Mouse (Mus musculus): Measurements from ENCODE around the gene Pds5b. TPM values are rescaled to one million over a fixed set of nuclear protein-coding genes. Genes with fewer than 3 reads are reported as not detected.

Pds5b gene
- polyA plus RNA-seq, 1 experiment from 2014 or later = 28.5 TPM

DNA sequence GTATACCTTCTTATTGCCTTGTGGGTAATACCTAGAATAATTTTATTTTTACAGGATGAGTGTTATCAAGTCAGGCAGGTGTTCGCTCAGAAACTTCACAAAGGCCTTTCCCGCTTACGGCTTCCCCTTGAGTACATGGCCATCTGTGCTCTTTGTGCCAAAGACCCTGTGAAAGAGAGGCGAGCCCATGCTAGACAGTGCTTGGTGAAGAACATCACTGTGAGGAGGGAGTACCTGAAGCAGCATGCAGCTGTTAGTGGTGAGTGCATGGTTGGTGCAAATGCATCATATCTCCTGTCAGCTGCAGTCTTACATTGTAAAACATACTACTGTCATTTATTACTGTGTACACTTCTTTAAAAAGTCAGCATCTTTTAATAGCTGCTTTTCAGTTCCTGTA lies 114.7 kb downstream of the Pds5b start:
- Histone ChIP-seq H3K9me3 (replicated peaks; ENCODE audit: control insufficient read depth, low read length) (no peaks in the 10 kb centered on the region), H3K36me3 (ENCODE audit: control insufficient read depth, insufficient read depth, low read length) (peaks cover 17% of the 10 kb centered on the region), H3K9ac (ENCODE audit: low read depth, low read length) (no peak overlapping the region), H3K27me3 (ENCODE audit: control insufficient read depth, insufficient read depth, low read length) (no peaks in the 10 kb centered on the region), H3K27ac (ENCODE audit: low read depth, low read length) (no peak overlapping the region), H3K4me3 (ENCODE audit: low read depth, low read length) (no peak overlapping the region), H3K4me1 (ENCODE audit: control insufficient read depth, insufficient read depth, low read length) (no peaks in the 10 kb centered on the region), H3K4me2 (no peak overlapping the region)
- no peak for ATAC-seq (replicated peaks; ENCODE audit: insufficient number of reproducible peaks, low FRiP score, low TSS enrichment)
- WGBS (ENCODE audit: insufficient replicate concordance) = 92% methylated on average over 4 of the region's 4 CpGs

DNA sequence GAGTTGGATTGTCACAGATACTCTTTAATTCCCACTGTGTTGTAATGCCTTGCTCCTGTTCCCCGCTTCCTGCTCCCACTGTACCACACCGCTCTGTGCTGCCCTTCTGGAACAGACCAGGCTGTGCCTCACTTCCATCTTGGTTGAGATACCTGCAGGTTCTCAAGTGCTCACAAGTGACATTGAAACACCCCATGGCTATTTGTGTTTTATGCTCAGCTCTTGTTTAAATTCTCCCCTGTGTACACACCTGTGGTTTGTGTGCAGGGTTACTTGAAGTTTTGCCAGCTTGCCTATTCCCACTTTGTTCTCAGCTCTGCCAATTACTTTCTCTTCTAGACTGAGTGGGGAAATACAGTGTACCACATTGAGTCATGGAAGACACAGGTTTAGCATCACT lies 115.5 kb downstream of the Pds5b start:
- Histone ChIP-seq H3K27ac (ENCODE audit: low read depth, low read length) (no peak overlapping the region), H3K4me2 (no peak overlapping the region), H3K36me3 (ENCODE audit: control insufficient read depth, insufficient read depth, low read length) (peaks cover 17% of the 10 kb centered on the region), H3K27me3 (ENCODE audit: control insufficient read depth, insufficient read depth, low read length) (no peaks in the 10 kb centered on the region), H3K9me3 (replicated peaks; ENCODE audit: control insufficient read depth, low read length) (no peaks in the 10 kb centered on the region), H3K9ac (ENCODE audit: low read depth, low read length) (no peak overlapping the region), H3K4me1 (ENCODE audit: control insufficient read depth, insufficient read depth, low read length) (no peaks in the 10 kb centered on the region), H3K4me3 (ENCODE audit: low read depth, low read length) (no peak overlapping the region)
- 100% methylated on average over 2 of the region's 2 CpGs for WGBS (ENCODE audit: insufficient replicate concordance)
- ATAC-seq (replicated peaks; ENCODE audit: insufficient number of reproducible peaks, low FRiP score, low TSS enrichment) = no peak

DNA sequence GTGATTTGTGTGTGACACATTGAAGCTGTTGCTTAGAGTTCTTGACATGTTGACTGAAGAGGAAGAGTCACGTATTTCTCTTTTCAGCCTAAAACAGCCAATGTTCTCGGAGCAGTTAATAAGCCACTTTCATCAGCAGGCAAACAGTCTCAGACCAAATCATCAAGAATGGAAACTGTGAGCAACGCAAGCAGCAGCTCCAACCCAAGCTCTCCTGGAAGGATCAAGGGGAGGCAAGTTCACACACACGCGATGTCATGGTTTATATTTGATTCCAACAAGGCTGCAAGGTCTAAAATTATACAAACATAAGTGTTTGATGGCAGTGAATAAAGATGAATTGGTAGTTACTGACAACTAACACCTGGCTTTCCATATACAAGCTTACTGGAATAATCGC lies 120.6 kb downstream of the Pds5b start:
- Histone ChIP-seq H3K4me1 (ENCODE audit: control insufficient read depth, insufficient read depth, low read length) (no peaks in the 10 kb centered on the region), H3K9ac (ENCODE audit: low read depth, low read length) (no peak overlapping the region), H3K36me3 (ENCODE audit: control insufficient read depth, insufficient read depth, low read length) (peaks cover 28% of the 10 kb centered on the region), H3K4me3 (ENCODE audit: low read depth, low read length) (no peak overlapping the region), H3K4me2 (no peak overlapping the region), H3K9me3 (replicated peaks; ENCODE audit: control insufficient read depth, low read length) (no peaks in the 10 kb centered on the region), H3K27me3 (ENCODE audit: control insufficient read depth, insufficient read depth, low read length) (no peaks in the 10 kb centered on the region), H3K27ac (ENCODE audit: low read depth, low read length) (no peak overlapping the region)
- ATAC-seq (replicated peaks; ENCODE audit: insufficient number of reproducible peaks, low FRiP score, low TSS enrichment) = no peak
- 91% methylated on average over 6 of the region's 6 CpGs for WGBS (ENCODE audit: insufficient replicate concordance)

DNA sequence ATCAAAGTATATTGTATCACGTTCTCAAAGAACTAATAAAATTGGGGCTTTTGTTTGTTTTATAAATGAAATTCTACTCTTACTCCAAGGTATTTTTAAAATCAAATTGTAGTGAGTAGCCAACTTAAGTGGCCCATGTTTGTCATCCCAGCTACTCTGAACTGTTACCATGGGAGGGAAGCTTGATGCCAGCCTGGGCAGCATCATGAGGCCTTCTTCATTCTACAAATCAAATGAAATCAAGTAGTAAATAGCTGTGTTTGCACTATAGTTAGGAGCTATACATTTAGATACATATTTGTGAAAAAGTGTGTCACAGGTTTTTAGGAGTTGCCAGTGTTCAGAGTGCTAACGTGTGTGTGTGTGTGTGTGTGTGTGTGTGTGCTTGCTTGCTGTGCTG lies 126.5 kb downstream of the Pds5b start:
- 85% methylated on average over 2 of the region's 2 CpGs for WGBS (ENCODE audit: insufficient replicate concordance)
- H3K4me2 ChIP-seq = no peak overlapping the region
- no peak for ATAC-seq (replicated peaks; ENCODE audit: insufficient number of reproducible peaks, low FRiP score, low TSS enrichment)
- no peak overlapping the region for H3K9ac ChIP-seq (ENCODE audit: low read depth, low read length)
- no peak overlapping the region for H3K27ac ChIP-seq (ENCODE audit: low read depth, low read length)
- no peaks in the 10 kb centered on the region for H3K27me3 ChIP-seq (ENCODE audit: control insufficient read depth, insufficient read depth, low read length)
- H3K9me3 ChIP-seq (replicated peaks; ENCODE audit: control insufficient read depth, low read length) = no peaks in the 10 kb centered on the region
- no peaks in the 10 kb centered on the region for H3K4me1 ChIP-seq (ENCODE audit: control insufficient read depth, insufficient read depth, low read length)
- H3K36me3 ChIP-seq (ENCODE audit: control insufficient read depth, insufficient read depth, low read length) = peaks cover 26% of the 10 kb centered on the region
- no peak overlapping the region for H3K4me3 ChIP-seq (ENCODE audit: low read depth, low read length)

DNA sequence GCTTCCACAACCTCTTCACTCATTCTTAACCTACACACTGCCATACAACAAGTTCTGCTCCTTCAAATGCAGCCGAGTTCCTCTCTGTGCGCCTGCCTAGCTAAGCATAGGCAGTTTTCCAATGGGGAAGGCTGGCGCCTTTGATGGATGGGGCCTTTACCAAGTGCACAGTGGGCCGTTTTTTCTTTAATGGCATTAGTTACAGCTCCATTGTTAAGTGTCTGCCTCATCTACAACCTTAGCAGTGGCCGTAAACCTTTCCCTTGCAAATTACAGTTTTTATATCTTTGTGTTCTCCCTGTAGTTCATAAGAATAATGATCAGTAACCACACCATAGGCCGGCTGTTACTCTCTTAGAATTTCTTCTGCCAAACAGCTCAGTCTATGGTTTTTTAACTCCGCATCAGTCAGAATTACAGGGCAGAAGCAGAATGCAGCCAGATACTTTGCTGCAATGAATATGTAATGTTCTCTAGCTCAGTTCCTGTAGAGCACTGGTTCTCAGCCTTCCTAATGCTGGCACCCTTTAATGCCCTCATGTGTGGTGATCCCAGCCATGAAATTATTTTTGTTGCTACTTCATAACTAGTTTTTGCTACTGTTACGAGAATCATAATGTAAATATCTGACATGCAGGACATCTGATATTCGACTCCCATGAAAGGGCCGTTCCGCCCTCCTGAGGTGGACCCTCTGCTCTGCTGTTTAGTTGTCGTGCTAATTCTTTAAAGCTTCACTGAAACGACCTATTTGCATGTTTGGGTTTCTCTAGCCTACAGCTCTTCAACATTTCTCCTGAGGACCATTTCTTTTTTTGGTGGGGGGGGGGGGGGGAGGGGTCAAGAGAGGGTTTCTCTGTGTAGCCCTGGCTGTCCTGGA lies 140.8 kb downstream of the Pds5b start:
- H3K9ac ChIP-seq (ENCODE audit: low read depth, low read length) = no peak overlapping the region
- no peak for ATAC-seq (replicated peaks; ENCODE audit: insufficient number of reproducible peaks, low FRiP score, low TSS enrichment)
- no peak overlapping the region for H3K4me2 ChIP-seq
- no peaks in the 10 kb centered on the region for H3K4me1 ChIP-seq (ENCODE audit: control insufficient read depth, insufficient read depth, low read length)
- H3K9me3 ChIP-seq (replicated peaks; ENCODE audit: control insufficient read depth, low read length) = no peaks in the 10 kb centered on the region
- H3K36me3 ChIP-seq (ENCODE audit: control insufficient read depth, insufficient read depth, low read length) = no peaks in the 10 kb centered on the region
- H3K27ac ChIP-seq (ENCODE audit: low read depth, low read length) = no peak overlapping the region
- no peak overlapping the region for H3K4me3 ChIP-seq (ENCODE audit: low read depth, low read length)
- 83% methylated on average over 13 of the region's 13 CpGs for WGBS (ENCODE audit: insufficient replicate concordance)
- H3K27me3 ChIP-seq (ENCODE audit: control insufficient read depth, insufficient read depth, low read length) = no peaks in the 10 kb centered on the region

DNA sequence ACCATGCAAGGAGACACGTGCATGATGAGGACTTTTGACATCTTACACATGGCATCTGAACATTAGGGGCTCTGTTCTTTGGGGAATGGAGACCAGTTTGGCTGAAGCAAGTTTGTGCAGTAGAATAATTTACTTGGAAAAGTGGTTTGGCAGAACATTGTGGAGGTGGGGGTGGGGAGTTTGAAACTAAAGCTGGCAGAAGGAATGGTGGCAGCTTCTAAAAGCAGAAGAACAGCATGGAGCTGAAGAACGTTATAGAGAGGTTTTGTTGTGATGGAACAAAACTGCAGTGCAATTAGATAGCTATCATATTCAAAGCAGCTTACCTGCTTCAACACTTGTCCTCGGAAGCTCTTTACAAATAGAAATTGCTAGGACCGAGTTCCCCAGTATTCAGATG lies 141.9 kb downstream of the Pds5b start:
- H3K36me3 ChIP-seq (ENCODE audit: control insufficient read depth, insufficient read depth, low read length) = no peaks in the 10 kb centered on the region
- H3K4me2 ChIP-seq = no peak overlapping the region
- H3K9ac ChIP-seq (ENCODE audit: low read depth, low read length) = no peak overlapping the region
- no peak overlapping the region for H3K4me3 ChIP-seq (ENCODE audit: low read depth, low read length)
- no peak for ATAC-seq (replicated peaks; ENCODE audit: insufficient number of reproducible peaks, low FRiP score, low TSS enrichment)
- no peaks in the 10 kb centered on the region for H3K9me3 ChIP-seq (replicated peaks; ENCODE audit: control insufficient read depth, low read length)
- H3K4me1 ChIP-seq (ENCODE audit: control insufficient read depth, insufficient read depth, low read length) = no peaks in the 10 kb centered on the region
- no peaks in the 10 kb centered on the region for H3K27me3 ChIP-seq (ENCODE audit: control insufficient read depth, insufficient read depth, low read length)
- H3K27ac ChIP-seq (ENCODE audit: low read depth, low read length) = no peak overlapping the region
- WGBS (ENCODE audit: insufficient replicate concordance) = 89% methylated on average over 4 of the region's 4 CpGs

DNA sequence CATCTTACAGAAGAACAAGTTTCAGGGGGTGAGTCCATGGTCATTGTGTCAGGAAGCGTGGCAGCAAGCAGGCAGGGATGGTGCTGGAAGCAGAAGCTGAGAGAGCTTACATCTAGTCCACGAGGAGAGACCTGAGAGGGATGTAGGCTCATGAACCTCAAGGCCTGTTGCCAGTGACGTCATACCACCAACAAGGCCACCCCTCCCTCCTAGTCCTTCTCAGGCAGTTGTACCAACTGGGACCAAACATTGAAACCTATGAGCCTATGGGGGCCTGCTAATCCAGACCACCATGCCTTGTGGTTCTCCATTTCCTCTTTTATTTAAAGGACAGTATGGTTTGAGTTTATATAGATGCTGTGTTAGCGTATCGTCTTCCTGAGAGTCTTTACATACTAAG lies 143.2 kb downstream of the Pds5b start:
- H3K27ac ChIP-seq (ENCODE audit: low read depth, low read length) = no peak overlapping the region
- no peaks in the 10 kb centered on the region for H3K9me3 ChIP-seq (replicated peaks; ENCODE audit: control insufficient read depth, low read length)
- no peak for ATAC-seq (replicated peaks; ENCODE audit: insufficient number of reproducible peaks, low FRiP score, low TSS enrichment)
- H3K36me3 ChIP-seq (ENCODE audit: control insufficient read depth, insufficient read depth, low read length) = no peaks in the 10 kb centered on the region
- no peak overlapping the region for H3K9ac ChIP-seq (ENCODE audit: low read depth, low read length)
- no peaks in the 10 kb centered on the region for H3K4me1 ChIP-seq (ENCODE audit: control insufficient read depth, insufficient read depth, low read length)
- 85% methylated on average over 5 of the region's 5 CpGs for WGBS (ENCODE audit: insufficient replicate concordance)
- no peak overlapping the region for H3K4me2 ChIP-seq
- H3K27me3 ChIP-seq (ENCODE audit: control insufficient read depth, insufficient read depth, low read length) = no peaks in the 10 kb centered on the region
- no peak overlapping the region for H3K4me3 ChIP-seq (ENCODE audit: low read depth, low read length)

DNA sequence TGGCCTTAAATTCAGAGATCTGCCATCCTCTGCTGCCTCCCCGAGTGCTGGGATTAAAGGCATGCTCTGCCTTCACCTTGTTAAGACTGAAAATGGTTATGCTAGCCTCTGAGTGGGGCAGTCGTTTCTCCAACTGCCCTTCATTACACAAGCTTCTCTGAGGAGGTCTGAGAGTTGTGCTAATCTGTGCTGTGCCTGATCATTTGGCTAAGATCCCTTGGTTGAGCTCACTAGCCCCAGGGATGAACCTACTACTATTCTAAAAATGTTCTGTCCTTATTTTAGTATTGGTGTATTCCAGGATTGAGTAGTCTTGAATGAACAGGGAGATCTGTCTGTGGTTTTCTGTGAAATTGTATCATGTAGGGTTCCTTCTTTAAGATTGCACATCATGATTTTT lies 144.5 kb downstream of the Pds5b start:
- Histone ChIP-seq H3K4me3 (ENCODE audit: low read depth, low read length) (no peak overlapping the region), H3K9me3 (replicated peaks; ENCODE audit: control insufficient read depth, low read length) (no peaks in the 10 kb centered on the region), H3K36me3 (ENCODE audit: control insufficient read depth, insufficient read depth, low read length) (no peaks in the 10 kb centered on the region), H3K9ac (ENCODE audit: low read depth, low read length) (no peak overlapping the region), H3K27me3 (ENCODE audit: control insufficient read depth, insufficient read depth, low read length) (no peaks in the 10 kb centered on the region), H3K4me1 (ENCODE audit: control insufficient read depth, insufficient read depth, low read length) (no peaks in the 10 kb centered on the region), H3K27ac (ENCODE audit: low read depth, low read length) (no peak overlapping the region), H3K4me2 (no peak overlapping the region)
- 67% methylated on average over 2 of the region's 2 CpGs for WGBS (ENCODE audit: insufficient replicate concordance)
- no peak for ATAC-seq (replicated peaks; ENCODE audit: insufficient number of reproducible peaks, low FRiP score, low TSS enrichment)

DNA sequence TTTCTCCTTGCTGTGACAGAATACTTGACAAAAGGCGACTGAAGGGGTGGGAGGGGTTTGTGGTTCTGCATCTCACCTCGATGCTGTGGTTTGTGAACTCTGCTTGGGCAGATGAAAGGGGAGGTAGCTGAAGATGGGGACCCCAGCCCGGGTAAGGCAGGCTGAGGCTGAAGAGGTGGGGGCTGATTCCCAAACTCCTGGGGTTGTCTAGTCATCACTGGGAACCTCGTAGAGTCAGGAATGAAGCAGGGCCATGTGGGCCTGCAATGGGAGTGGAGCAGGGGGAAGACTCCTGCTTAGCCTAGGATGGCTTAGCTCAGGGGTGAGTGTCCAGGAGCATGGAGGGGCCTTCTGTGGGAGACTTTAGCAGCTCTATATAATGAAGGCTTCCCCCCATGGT lies 145.3 kb downstream of the Pds5b start:
- no peaks in the 10 kb centered on the region for H3K36me3 ChIP-seq (ENCODE audit: control insufficient read depth, insufficient read depth, low read length)
- H3K9me3 ChIP-seq (replicated peaks; ENCODE audit: control insufficient read depth, low read length) = no peaks in the 10 kb centered on the region
- no peak overlapping the region for H3K9ac ChIP-seq (ENCODE audit: low read depth, low read length)
- no peak overlapping the region for H3K27ac ChIP-seq (ENCODE audit: low read depth, low read length)
- H3K27me3 ChIP-seq (ENCODE audit: control insufficient read depth, insufficient read depth, low read length) = no peaks in the 10 kb centered on the region
- H3K4me1 ChIP-seq (ENCODE audit: control insufficient read depth, insufficient read depth, low read length) = no peaks in the 10 kb centered on the region
- no peak overlapping the region for H3K4me2 ChIP-seq
- ATAC-seq (replicated peaks; ENCODE audit: insufficient number of reproducible peaks, low FRiP score, low TSS enrichment) = no peak
- H3K4me3 ChIP-seq (ENCODE audit: low read depth, low read length) = no peak overlapping the region
- 72% methylated on average over 4 of the region's 4 CpGs for WGBS (ENCODE audit: insufficient replicate concordance)

Measured in heart, embryonic 11.5 days (tissue).